Mouse (Mus musculus): Measurements from ENCODE around the gene Hdac7.

DNA sequence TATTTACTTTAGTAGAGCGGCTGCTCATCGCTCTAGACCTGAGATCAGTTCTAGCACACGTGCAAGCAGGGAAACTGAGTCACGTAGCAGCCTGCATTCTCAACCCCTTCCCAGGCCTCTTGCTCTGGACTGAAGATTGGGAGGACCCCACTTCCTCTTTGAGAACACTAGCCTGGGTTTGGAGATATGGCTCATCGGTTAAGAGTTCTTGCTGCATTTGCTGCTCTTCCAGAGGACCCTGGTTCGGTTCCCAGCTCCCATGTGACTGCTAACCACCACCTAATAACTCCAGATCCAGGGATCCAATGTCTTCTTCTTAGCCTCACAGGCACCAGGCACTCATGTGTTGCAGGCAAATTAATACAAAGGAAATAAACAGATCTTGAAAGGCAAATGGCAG, 2.9 kb downstream of the Hdac7 start:
- TF ChIP-seq CTCF (IDR thresholded peaks at IDR 0.05) (no peak), POLR2A (IDR thresholded peaks at IDR 0.05; ENCODE audit: insufficient read depth, low read depth, low read length) (no peak)
